Comparison of ENCODE assay signal across 8 mouse cellular contexts in genomic region chr9:116218780-116219179, GRCm38 (mm10). TPM values are rescaled to one million over a fixed set of nuclear protein-coding genes. Genes with fewer than 3 reads are reported as not detected.
A peak's percentile ranks its signal among the peaks of the same experiment; 100 is the strongest.
DNase-seq lines count a peak whose midpoint lies in the region; ATAC-seq and TF ChIP-seq lines count a peak whose summit lies in the region.

No protein-coding gene starts in this region.

- no peaks in the 10 kb centered on the region for H3K36me3 ChIP-seq in heart, adult 2 months (ENCODE audit: control insufficient read depth, insufficient read depth, low read length)
- H3K36me3 ChIP-seq in kidney, adult 2 months (ENCODE audit: control insufficient read depth, insufficient read depth, low read length): no peaks in the 10 kb centered on the region
- H3K36me3 ChIP-seq in midbrain, postnatal 0 days (ENCODE audit: insufficient read depth, low read length): no peaks in the 10 kb centered on the region

- peak; percentile 54 for ATAC-seq in neutrophil, adult 5-6 weeks (ENCODE audit: extremely low read depth, insufficient number of reproducible peaks, low FRiP score, poor library complexity, severe bottlenecking)
- ATAC-seq in midbrain, postnatal 0 days (ENCODE audit: low FRiP score): no peak

- H3K27ac ChIP-seq in heart, adult 2 months: peak overlapping the region; percentile 61
- H3K27ac ChIP-seq in kidney, adult 2 months (ENCODE audit: insufficient read depth, low read depth, low read length): no peak overlapping the region
- H3K27ac ChIP-seq in midbrain, postnatal 0 days (ENCODE audit: low read depth, low read length): no peak overlapping the region

- peaks cover 8% of the 10 kb centered on the region for H3K4me1 ChIP-seq in heart, adult 2 months (ENCODE audit: control insufficient read depth, insufficient read depth, low read length)
- H3K4me1 ChIP-seq in kidney, adult 2 months (ENCODE audit: control insufficient read depth, insufficient read depth, low read length): peaks cover 11% of the 10 kb centered on the region; the same call in 1 of the 2 replicates
- H3K4me1 ChIP-seq in midbrain, postnatal 0 days (ENCODE audit: insufficient read depth, low read length): no peaks in the 10 kb centered on the region

- H3K4me3 ChIP-seq in heart, adult 2 months: no peak overlapping the region
- no peak overlapping the region for H3K4me3 ChIP-seq in kidney, adult 2 months (ENCODE audit: insufficient read depth, low read depth, low read length)
- no peak overlapping the region for H3K4me3 ChIP-seq in midbrain, postnatal 0 days (ENCODE audit: low read depth, low read length)

- intact Hi-C loops in heart, adult 2 months (cut with DNase I): loop anchor here (2.0 kb wide), 1 partner anchor 30 kb away; no protein-coding TSS in a partner anchor

- 23% methylated on average over 4 of the region's 4 CpGs for WGBS in heart, adult 2 months
- WGBS in kidney, adult 2 months: 12% methylated on average over 4 of the region's 4 CpGs
- WGBS in midbrain, postnatal 0 days: 43% methylated on average over 4 of the region's 4 CpGs

- TF ChIP-seq POLR2A in heart, adult 2 months (IDR thresholded peaks at IDR 0.05; ENCODE audit: insufficient read depth, low read depth, low read length): no peak
- TF ChIP-seq POLR2A in kidney, adult 2 months (IDR thresholded peaks at IDR 0.05; ENCODE audit: low read depth, low read length): no peak

- no peaks in the 10 kb centered on the region for H3K9me3 ChIP-seq in midbrain, postnatal 0 days (ENCODE audit: low read length)

- H3K9ac ChIP-seq in heart, adult 2 months (ENCODE audit: low read depth, low read length): no peak overlapping the region
- H3K9ac ChIP-seq in midbrain, postnatal 0 days (replicated peaks; ENCODE audit: low read length, poor library complexity, severe bottlenecking): no peak overlapping the region

- TF ChIP-seq CTCF in heart, adult 2 months (IDR thresholded peaks at IDR 0.05): no peak
- TF ChIP-seq CTCF in kidney, adult 2 months (conservative IDR thresholded peaks at IDR 0.05; ENCODE audit: insufficient read depth, insufficient read length, low read depth, low read length): no peak
- no peak for TF ChIP-seq CTCF in midbrain, postnatal 0 days (IDR thresholded peaks at IDR 0.05)

- DNase-seq in embryo, embryonic 10 days (ENCODE audit: low spot score): peak; percentile 42
- DNase-seq in embryo, embryonic 9.5 days (ENCODE audit: extremely low spot score): no peak
- DNase-seq in ZHBTc4 (ENCODE audit: low read depth, low spot score): peak; percentile 12
- DNase-seq in heart, adult 2 months: peak; percentile 60 to 71
- DNase-seq in kidney, adult 2 months: peak; percentile 70
- no peak for DNase-seq in layer of hippocampus, postnatal 14 days (ENCODE audit: low spot score in 2 of 2)
- DNase-seq in midbrain, postnatal 0 days (ENCODE audit: low spot score): no peak

- peak; percentile 83 for TF ChIP-seq EP300 in heart, adult 2 months (IDR thresholded peaks at IDR 0.05; ENCODE audit: insufficient read depth, low read depth, low read length)

- H3K4me2 ChIP-seq in midbrain, postnatal 0 days (ENCODE audit: low read depth, low read length, poor library complexity, severe bottlenecking): no peak overlapping the region

- H3K79me2 ChIP-seq in heart, adult 2 months (replicated peaks; ENCODE audit: control insufficient read depth, insufficient read depth, low read length): no peaks in the 10 kb centered on the region

- H3K27me3 ChIP-seq in heart, adult 2 months (ENCODE audit: control insufficient read depth, insufficient read depth, low read length): no peaks in the 10 kb centered on the region
- no peaks in the 10 kb centered on the region for H3K27me3 ChIP-seq in kidney, adult 2 months (replicated peaks; ENCODE audit: control insufficient read depth, insufficient read depth, low read length)
- no peaks in the 10 kb centered on the region for H3K27me3 ChIP-seq in midbrain, postnatal 0 days (ENCODE audit: insufficient read depth, low read length)

RNA-seq across cellular contexts. Expression of gene Tgfbr2, which starts 43.6 kb away (rescaled TPM):
- total RNA-seq in heart, adult 2 months (2021): 10 to 100 TPM; 32.5 to 36.3 TPM
- polyA plus RNA-seq in heart, adult 2 months (2012; rRNA removed): 23.8 and 32.7 TPM in 2 replicates
- 45.8 and 46.4 TPM in 2 replicates for polyA plus RNA-seq in kidney, adult 2 months (2012; rRNA removed)
- total RNA-seq in neutrophil, adult 5-6 weeks (2017): 131 and 138 TPM in 2 replicates
- 10 to 100 TPM; 13.0 to 14.7 TPM for total RNA-seq in layer of hippocampus, postnatal 14 days (2021)
- total RNA-seq in midbrain, postnatal 0 days (2014; rRNA removed): 20.3 and 21.8 TPM in 2 replicates
- 6.7 and 7.2 TPM in 2 replicates for polyA plus RNA-seq in midbrain, postnatal 0 days (2015; fragmentation: Nextera tagmentation; extraction: Ambion mirVana)

Comparison
In these comparisons a context has a peak if more than half of its experiments do, and no peak if none do; other contexts are left out.
1. DNase-seq: peak in embryo, embryonic 10 days (single experiment), ZHBTc4 (single experiment), heart, adult 2 months (2 of 2) and kidney, adult 2 months (single experiment); none in embryo, embryonic 9.5 days (single experiment), layer of hippocampus, postnatal 14 days (0 of 2) and midbrain, postnatal 0 days (single experiment).